Mouse (Mus musculus): ENCODE data around the gene Tmem165.

- TF ChIP-seq CTCF (IDR thresholded peaks at IDR 0.05; ENCODE audit: extremely low read depth, insufficient read depth, insufficient read length, insufficient replicate concordance) (no peak), POLR2A (IDR thresholded peaks at IDR 0.05; ENCODE audit: low read depth, low read length) (no peak)
These were observed 47.6 kb downstream of the Tmem165 start for GRCm38 (mm10) chr5:76231171-76231855.
